Mouse (Mus musculus): ENCODE results near the gene Adpgk.
"Not testable (repeated sequence)": the region's sequence is repeated elsewhere in the genome, so short reads cannot be mapped to it uniquely, and the experiment has no call there.

Gene Adpgk

GRCm38 (mm10) chr9:59288685-59289410, 2.5 kb upstream of the Adpgk start:
- no peak for DNase-seq (ENCODE audit: low read depth, low spot score)

- no peak for DNase-seq (ENCODE audit: low read depth, low spot score)
Measured at GRCm38 (mm10) chr9:59289529-59290115, 1.7 kb upstream of the Adpgk start.

GRCm38 (mm10) chr9:59291688-59292492, 532 bp downstream of the Adpgk start:
- DNase-seq (ENCODE audit: low read depth, low spot score): no peak

GRCm38 (mm10) chr9:59292493-59292875, 1.1 kb downstream of the Adpgk start:
- no peak for DNase-seq (ENCODE audit: low read depth, low spot score)

GRCm38 (mm10) chr9:59296419-59296818, 5.1 kb downstream of the Adpgk start:
- DNase-seq (ENCODE audit: low read depth, low spot score): no peak

GRCm38 (mm10) chr9:59307890-59308289, 16.5 kb downstream of the Adpgk start:
- no peak for DNase-seq (ENCODE audit: low read depth, low spot score)

- DNase-seq (ENCODE audit: low read depth, low spot score): no peak
Measured at GRCm38 (mm10) chr9:59310582-59311283, 19.4 kb downstream of the Adpgk start.

GRCm38 (mm10) chr9:59311284-59311670, 19.9 kb downstream of the Adpgk start:
- no peak for DNase-seq (ENCODE audit: low read depth, low spot score)

- no peak for DNase-seq (ENCODE audit: low read depth, low spot score)
Measured at GRCm38 (mm10) chr9:59316206-59316605, 24.8 kb downstream of the Adpgk start.

GRCm38 (mm10) chr9:59324351-59324750, 33.0 kb downstream of the Adpgk start:
- no peak for DNase-seq (ENCODE audit: low read depth, low spot score)

GRCm38 (mm10) chr9:59330055-59330454, 38.7 kb downstream of the Adpgk start:
- no peak for DNase-seq (ENCODE audit: low read depth, low spot score)

- no peak for DNase-seq (ENCODE audit: low read depth, low spot score)
Measured at GRCm38 (mm10) chr9:59336539-59336938, 45.2 kb downstream of the Adpgk start.

- DNase-seq (ENCODE audit: low read depth, low spot score): no peak
Measured at GRCm38 (mm10) chr9:59337889-59338288, 46.5 kb downstream of the Adpgk start.

GRCm38 (mm10) chr9:59338411-59338810, 47.1 kb downstream of the Adpgk start:
- no peak for DNase-seq (ENCODE audit: low read depth, low spot score)

GRCm38 (mm10) chr9:59339107-59339506, 47.7 kb downstream of the Adpgk start:
- no peak for DNase-seq (ENCODE audit: low read depth, low spot score)

GRCm38 (mm10) chr9:59340002-59340401, 48.6 kb downstream of the Adpgk start:
- no peak for DNase-seq (ENCODE audit: low read depth, low spot score)

GRCm38 (mm10) chr9:59346176-59346575, 54.8 kb downstream of the Adpgk start:
- no peak for DNase-seq (ENCODE audit: low read depth, low spot score)

GRCm38 (mm10) chr9:59352586-59353252, 61.4 kb downstream of the Adpgk start:
- DNase-seq (ENCODE audit: low read depth, low spot score): no peak

GRCm38 (mm10) chr9:59353253-59353639, 61.9 kb downstream of the Adpgk start, which contains the start of gene Bbs4:
Gene Bbs4, minus strand, starts transcription at chr9:59353508.
- DNase-seq (ENCODE audit: low read depth, low spot score): peak; percentile 47

- not testable (repeated sequence) for DNase-seq (ENCODE audit: low read depth, low spot score)
Measured at GRCm38 (mm10) chr9:59358041-59358440, 66.7 kb downstream of the Adpgk start.

GRCm38 (mm10) chr9:59360487-59360886, 69.1 kb downstream of the Adpgk start:
- not testable (repeated sequence) for DNase-seq (ENCODE audit: low read depth, low spot score)
